Mouse (Mus musculus): ENCODE data around the gene Ndufaf3. TPM values are rescaled to one million over a fixed set of nuclear protein-coding genes. Genes with fewer than 3 reads are reported as not detected.
"Not testable (repeated sequence)": the region's sequence is repeated elsewhere in the genome, so short reads cannot be mapped to it uniquely, and the experiment has no call there.

Gene Ndufaf3
- 10 to 100 TPM; 48.0 to 61.4 TPM for polyA plus RNA-seq (2017; shearing (Covaris generic))

- ATAC-seq: peak; percentile 81
These were observed at the start of gene Ndufaf3 for GRCm38 (mm10) chr9:108566815-108567776. Gene Ndufaf3, minus strand, starts transcription at chr9:108567434.

GRCm38 (mm10) chr9:108611488-108611887, 44.3 kb upstream of the Ndufaf3 start:
- no peak for ATAC-seq

- no peak for ATAC-seq
These were observed 41.7 kb upstream of the Ndufaf3 start for GRCm38 (mm10) chr9:108608889-108609288.

- not testable (repeated sequence) for ATAC-seq
These were observed 40.7 kb upstream of the Ndufaf3 start for GRCm38 (mm10) chr9:108607929-108608328.

GRCm38 (mm10) chr9:108601986-108602385, 34.8 kb upstream of the Ndufaf3 start:
- ATAC-seq: no peak

- no peak for ATAC-seq
These were observed 32.8 kb upstream of the Ndufaf3 start for GRCm38 (mm10) chr9:108600011-108600410.

GRCm38 (mm10) chr9:108599021-108599566, 31.9 kb upstream of the Ndufaf3 start:
- ATAC-seq: no peak

GRCm38 (mm10) chr9:108596998-108597764, 29.9 kb upstream of the Ndufaf3 start, which contains the start of gene P4htm:
Gene P4htm, minus strand, starts transcription at chr9:108597667.
- ATAC-seq: peak; percentile 91

- no peak for ATAC-seq
These were observed 27.1 kb upstream of the Ndufaf3 start for GRCm38 (mm10) chr9:108594354-108594753.

GRCm38 (mm10) chr9:108591462-108591861, 24.2 kb upstream of the Ndufaf3 start:
- no peak for ATAC-seq

GRCm38 (mm10) chr9:108589229-108589628, 22.0 kb upstream of the Ndufaf3 start:
- peak; percentile 51 for ATAC-seq

- no peak for ATAC-seq
These were observed 20.4 kb upstream of the Ndufaf3 start for GRCm38 (mm10) chr9:108587571-108588180.

- ATAC-seq: no peak
These were observed 12.1 kb upstream of the Ndufaf3 start for GRCm38 (mm10) chr9:108579344-108579690.

- ATAC-seq: peak; percentile 97
These were observed 11.5 kb upstream of the Ndufaf3 start, which contains the start of gene Wdr6 for GRCm38 (mm10) chr9:108578545-108579343. Gene Wdr6, minus strand, starts transcription at chr9:108578739.

GRCm38 (mm10) chr9:108577934-108578544, 10.8 kb upstream of the Ndufaf3 start:
- ATAC-seq: no peak

GRCm38 (mm10) chr9:108577025-108577424, 9.8 kb upstream of the Ndufaf3 start:
- ATAC-seq: no peak

GRCm38 (mm10) chr9:108575321-108576297, 8.4 kb upstream of the Ndufaf3 start:
- no peak for ATAC-seq

- no peak for ATAC-seq
These were observed 7.7 kb upstream of the Ndufaf3 start for GRCm38 (mm10) chr9:108574921-108575320.

- no peak for ATAC-seq
These were observed 6.8 kb upstream of the Ndufaf3 start for GRCm38 (mm10) chr9:108573774-108574690.

Data from CD4-positive, CD25-positive, alpha-beta regulatory T cell, adult 4 months (primary cell).